Mouse (Mus musculus): ENCODE data around the gene Tmem178b. TPM values are rescaled to one million over a fixed set of nuclear protein-coding genes. Genes with fewer than 3 reads are reported as not detected.

The Tmem178b gene
- polyA plus RNA-seq, 1 experiment = 0.11 TPM

- Histone ChIP-seq H3K27ac (ENCODE audit: insufficient read depth, low read length) (no peak overlapping the region), H3K4me1 (ENCODE audit: control insufficient read depth, insufficient read depth, insufficient read length) (no peaks in the 10 kb centered on the region), H3K36me3 (ENCODE audit: control insufficient read depth, insufficient read depth, low read length) (no peaks in the 10 kb centered on the region), H3K4me3 (ENCODE audit: extremely low read depth, insufficient read depth, insufficient read length) (no peak overlapping the region), H3K27me3 (ENCODE audit: control insufficient read depth, insufficient read depth, low read length) (no peaks in the 10 kb centered on the region)
- DNase-seq (ENCODE audit: low read depth in 1 of 2, low spot score in 2 of 2) = no peak
- TF ChIP-seq CTCF (IDR thresholded peaks at IDR 0.05; ENCODE audit: extremely low read depth, insufficient read depth, insufficient read length, insufficient replicate concordance) (no peak), POLR2A (IDR thresholded peaks at IDR 0.05; ENCODE audit: low read depth, low read length) (no peak)
- 76% methylated on average over 6 of the region's 6 CpGs for WGBS
These were observed 262.6 kb downstream of the Tmem178b start for GRCm38 (mm10) chr6:40135716-40136115.

GRCm38 (mm10) chr6:40137346-40137745 lies 264.3 kb downstream of the Tmem178b start:
- DNase-seq (ENCODE audit: low read depth in 1 of 2, low spot score in 2 of 2) = no peak
- WGBS = 82% methylated on average over 6 of the region's 6 CpGs
- no peak for TF ChIP-seq CTCF (IDR thresholded peaks at IDR 0.05; ENCODE audit: extremely low read depth, insufficient read depth, insufficient read length, insufficient replicate concordance)
- no peak for TF ChIP-seq POLR2A (IDR thresholded peaks at IDR 0.05; ENCODE audit: low read depth, low read length)
- Histone ChIP-seq H3K36me3 (ENCODE audit: control insufficient read depth, insufficient read depth, low read length) (no peaks in the 10 kb centered on the region), H3K27me3 (ENCODE audit: control insufficient read depth, insufficient read depth, low read length) (no peaks in the 10 kb centered on the region), H3K4me3 (ENCODE audit: extremely low read depth, insufficient read depth, insufficient read length) (no peak overlapping the region), H3K27ac (ENCODE audit: insufficient read depth, low read length) (no peak overlapping the region), H3K4me1 (ENCODE audit: control insufficient read depth, insufficient read depth, insufficient read length) (no peaks in the 10 kb centered on the region)

GRCm38 (mm10) chr6:40137831-40138520 lies 264.9 kb downstream of the Tmem178b start:
- H3K27ac ChIP-seq (ENCODE audit: insufficient read depth, low read length) = no peak overlapping the region
- H3K36me3 ChIP-seq (ENCODE audit: control insufficient read depth, insufficient read depth, low read length) = no peaks in the 10 kb centered on the region
- DNase-seq (ENCODE audit: low read depth in 1 of 2, low spot score in 2 of 2) = no peak
- TF ChIP-seq POLR2A (IDR thresholded peaks at IDR 0.05; ENCODE audit: low read depth, low read length) (no peak), CTCF (IDR thresholded peaks at IDR 0.05; ENCODE audit: extremely low read depth, insufficient read depth, insufficient read length, insufficient replicate concordance) (no peak)
- WGBS = 83% methylated on average over 7 of the region's 7 CpGs
- H3K4me1 ChIP-seq (ENCODE audit: control insufficient read depth, insufficient read depth, insufficient read length) = no peaks in the 10 kb centered on the region
- no peak overlapping the region for H3K4me3 ChIP-seq (ENCODE audit: extremely low read depth, insufficient read depth, insufficient read length)
- no peaks in the 10 kb centered on the region for H3K27me3 ChIP-seq (ENCODE audit: control insufficient read depth, insufficient read depth, low read length)

GRCm38 (mm10) chr6:40142582-40142981 lies 269.5 kb downstream of the Tmem178b start:
- no peak overlapping the region for H3K4me3 ChIP-seq (ENCODE audit: extremely low read depth, insufficient read depth, insufficient read length)
- no peak overlapping the region for H3K27ac ChIP-seq (ENCODE audit: insufficient read depth, low read length)
- TF ChIP-seq CTCF (IDR thresholded peaks at IDR 0.05; ENCODE audit: extremely low read depth, insufficient read depth, insufficient read length, insufficient replicate concordance) = no peak
- TF ChIP-seq POLR2A (IDR thresholded peaks at IDR 0.05; ENCODE audit: low read depth, low read length) = no peak
- no peaks in the 10 kb centered on the region for H3K27me3 ChIP-seq (ENCODE audit: control insufficient read depth, insufficient read depth, low read length)
- no peak for DNase-seq (ENCODE audit: low read depth in 1 of 2, low spot score in 2 of 2)
- H3K36me3 ChIP-seq (ENCODE audit: control insufficient read depth, insufficient read depth, low read length) = no peaks in the 10 kb centered on the region
- 4% methylated on average over 5 of the region's 5 CpGs for WGBS
- H3K4me1 ChIP-seq (ENCODE audit: control insufficient read depth, insufficient read depth, insufficient read length) = no peaks in the 10 kb centered on the region

- 86% methylated on average over 9 of the region's 9 CpGs for WGBS
- Histone ChIP-seq H3K4me3 (ENCODE audit: extremely low read depth, insufficient read depth, insufficient read length) (no peak overlapping the region), H3K27ac (ENCODE audit: insufficient read depth, low read length) (no peak overlapping the region), H3K4me1 (ENCODE audit: control insufficient read depth, insufficient read depth, insufficient read length) (no peaks in the 10 kb centered on the region), H3K36me3 (ENCODE audit: control insufficient read depth, insufficient read depth, low read length) (no peaks in the 10 kb centered on the region), H3K27me3 (ENCODE audit: control insufficient read depth, insufficient read depth, low read length) (no peaks in the 10 kb centered on the region)
- no peak for DNase-seq (ENCODE audit: low read depth in 1 of 2, low spot score in 2 of 2)
- no peak for TF ChIP-seq POLR2A (IDR thresholded peaks at IDR 0.05; ENCODE audit: low read depth, low read length)
- TF ChIP-seq CTCF (IDR thresholded peaks at IDR 0.05; ENCODE audit: extremely low read depth, insufficient read depth, insufficient read length, insufficient replicate concordance) = no peak
These were observed 271.3 kb downstream of the Tmem178b start for GRCm38 (mm10) chr6:40144371-40144770.

DNA sequence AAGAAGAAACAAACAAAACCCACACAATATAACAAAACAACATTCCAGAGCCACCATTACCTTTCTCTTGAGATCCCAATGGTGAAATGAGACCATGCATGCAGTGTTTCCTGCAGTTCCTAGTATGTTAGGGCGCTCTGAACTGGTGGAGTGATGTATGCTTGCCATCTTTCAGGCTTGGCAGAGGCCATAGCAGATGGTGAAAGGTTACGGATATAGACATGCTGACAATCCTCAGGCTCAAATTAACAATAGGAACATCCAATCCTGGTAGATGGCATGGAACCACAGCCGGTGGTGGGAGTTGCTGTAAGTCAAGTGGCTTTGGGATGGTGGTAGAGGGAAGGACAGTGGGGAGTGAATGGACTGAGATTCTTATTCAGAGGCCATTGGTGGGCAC lies 272.5 kb downstream of the Tmem178b start:
- no peaks in the 10 kb centered on the region for H3K4me1 ChIP-seq (ENCODE audit: control insufficient read depth, insufficient read depth, insufficient read length)
- no peak for DNase-seq (ENCODE audit: low read depth in 1 of 2, low spot score in 2 of 2)
- no peak for TF ChIP-seq CTCF (IDR thresholded peaks at IDR 0.05; ENCODE audit: extremely low read depth, insufficient read depth, insufficient read length, insufficient replicate concordance)
- no peak for TF ChIP-seq POLR2A (IDR thresholded peaks at IDR 0.05; ENCODE audit: low read depth, low read length)
- H3K4me3 ChIP-seq (ENCODE audit: extremely low read depth, insufficient read depth, insufficient read length) = no peak overlapping the region
- 89% methylated on average over 3 of the region's 3 CpGs for WGBS
- no peaks in the 10 kb centered on the region for H3K36me3 ChIP-seq (ENCODE audit: control insufficient read depth, insufficient read depth, low read length)
- no peaks in the 10 kb centered on the region for H3K27me3 ChIP-seq (ENCODE audit: control insufficient read depth, insufficient read depth, low read length)
- H3K27ac ChIP-seq (ENCODE audit: insufficient read depth, low read length) = no peak overlapping the region

DNA sequence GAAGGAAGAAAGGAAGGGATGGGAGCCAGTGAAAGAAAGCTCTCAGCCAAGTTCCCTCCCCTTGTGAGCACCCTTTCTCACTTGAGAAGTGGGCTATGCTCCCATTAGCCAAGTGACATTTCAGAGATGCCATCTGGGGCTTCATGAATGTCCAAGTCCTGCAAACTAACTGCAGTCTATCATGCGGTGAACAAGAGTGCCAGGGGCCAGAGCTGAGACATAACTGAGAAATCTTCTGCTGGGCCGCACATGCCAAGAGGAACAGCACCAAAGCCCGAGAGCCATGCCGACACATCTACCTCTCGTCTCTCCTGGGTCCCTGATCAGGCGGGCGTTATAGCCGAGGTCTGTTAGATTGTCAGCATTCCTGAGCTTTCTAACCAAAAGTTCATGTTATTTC lies 279.2 kb downstream of the Tmem178b start:
- 93% methylated on average over 8 of the region's 8 CpGs for WGBS
- no peak for DNase-seq (ENCODE audit: low read depth in 1 of 2, low spot score in 2 of 2)
- Histone ChIP-seq H3K27ac (ENCODE audit: insufficient read depth, low read length) (no peak overlapping the region), H3K36me3 (ENCODE audit: control insufficient read depth, insufficient read depth, low read length) (no peaks in the 10 kb centered on the region), H3K4me3 (ENCODE audit: extremely low read depth, insufficient read depth, insufficient read length) (no peak overlapping the region), H3K27me3 (ENCODE audit: control insufficient read depth, insufficient read depth, low read length) (no peaks in the 10 kb centered on the region), H3K4me1 (ENCODE audit: control insufficient read depth, insufficient read depth, insufficient read length) (no peaks in the 10 kb centered on the region)
- TF ChIP-seq CTCF (IDR thresholded peaks at IDR 0.05; ENCODE audit: extremely low read depth, insufficient read depth, insufficient read length, insufficient replicate concordance) (no peak), POLR2A (IDR thresholded peaks at IDR 0.05; ENCODE audit: low read depth, low read length) (no peak)
